ENCODE assay signal across 13 mouse cellular contexts in genomic region chr15:80765381-80765780, GRCm38 (mm10). TPM values are rescaled to one million over a fixed set of nuclear protein-coding genes. Genes with fewer than 3 reads are reported as not detected.
A peak's percentile ranks its signal among the peaks of the same experiment; 100 is the strongest.
DNase-seq lines count a peak whose midpoint lies in the region; ATAC-seq lines count a peak whose summit lies in the region.
"Had no signal": no experiment of that assay in that cellular context is flagged by ENCODE, and none has a peak within 500 bp of the region (broad histone marks: within the 10 kb centered on the region; RNA-seq: fewer than 3 reads in every experiment).

No protein-coding gene starts in this region.

- no peak overlapping the region for H3K4me2 ChIP-seq in kidney, embryonic 15.5 days
- H3K4me2 ChIP-seq in forebrain, embryonic 12.5 days, result no peak overlapping the region
- H3K4me2 ChIP-seq: hindbrain, embryonic 15.5 days; lung, embryonic 14.5 days; midbrain, embryonic 12.5 days had no signal

- no peak overlapping the region for H3K4me3 ChIP-seq in kidney, embryonic 15.5 days (replicated peaks)
- H3K4me3 ChIP-seq in forebrain, embryonic 12.5 days (replicated peaks), result no peak overlapping the region
- H3K4me3 ChIP-seq: hindbrain, embryonic 15.5 days; left cerebral cortex, adult 2 months; midbrain, embryonic 12.5 days had no signal

- no peaks in the 10 kb centered on the region for H3K36me3 ChIP-seq in kidney, embryonic 15.5 days
- H3K36me3 ChIP-seq in forebrain, embryonic 12.5 days (replicated peaks), result no peaks in the 10 kb centered on the region
- H3K36me3 ChIP-seq: hindbrain, embryonic 15.5 days; midbrain, embryonic 12.5 days had no signal

- 87% methylated on average over 2 of the region's 2 CpGs for WGBS in kidney, embryonic 15.5 days
- 83% methylated on average over 2 of the region's 2 CpGs for WGBS in forebrain, embryonic 12.5 days

- intact Hi-C loops in left cerebral cortex, postnatal 10 days (cut with DNase I), result no loop called here

- no peak overlapping the region for H3K27ac ChIP-seq in kidney, embryonic 15.5 days
- H3K27ac ChIP-seq in forebrain, embryonic 12.5 days, result no peak overlapping the region
- H3K27ac ChIP-seq: hindbrain, embryonic 15.5 days; left cerebral cortex, adult 2 months; midbrain, embryonic 12.5 days had no signal

- H3K9me3 ChIP-seq in kidney, embryonic 15.5 days (replicated peaks), result no peaks in the 10 kb centered on the region
- no peaks in the 10 kb centered on the region for H3K9me3 ChIP-seq in forebrain, embryonic 12.5 days
- H3K9me3 ChIP-seq: hindbrain, embryonic 15.5 days; midbrain, embryonic 12.5 days had no signal

- no peaks in the 10 kb centered on the region for H3K27me3 ChIP-seq in kidney, embryonic 15.5 days
- no peaks in the 10 kb centered on the region for H3K27me3 ChIP-seq in forebrain, embryonic 12.5 days
- H3K27me3 ChIP-seq: hindbrain, embryonic 15.5 days; midbrain, embryonic 12.5 days had no signal

- no peak overlapping the region for H3K9ac ChIP-seq in kidney, embryonic 15.5 days
- no peak overlapping the region for H3K9ac ChIP-seq in forebrain, embryonic 12.5 days
- H3K9ac ChIP-seq: hindbrain, embryonic 15.5 days; lung, embryonic 14.5 days; midbrain, embryonic 12.5 days had no signal

- no peaks in the 10 kb centered on the region for H3K4me1 ChIP-seq in kidney, embryonic 15.5 days
- no peaks in the 10 kb centered on the region for H3K4me1 ChIP-seq in forebrain, embryonic 12.5 days
- H3K4me1 ChIP-seq: hindbrain, embryonic 15.5 days; midbrain, embryonic 12.5 days had no signal

- no peak for ATAC-seq in kidney, embryonic 15.5 days (replicated peaks; ENCODE audit: low FRiP score)
- ATAC-seq in forebrain, embryonic 12.5 days (ENCODE audit: low FRiP score), result no peak

- peak; percentile 13 for DNase-seq in kidney, adult 18-20 months
- DNase-seq in adrenal gland, postnatal 10 days, result peak; percentile 54
- DNase-seq in cerebellum, postnatal 10 days, result peak; percentile 61 to 71
- DNase-seq in heart, postnatal 4 days, result peak; percentile 22
- no peak for DNase-seq in layer of hippocampus, postnatal 25 days (ENCODE audit: extremely low spot score in 1 of 2, low spot score in 1 of 2)
- DNase-seq in left cerebral cortex, postnatal 10 days (ENCODE audit: extremely low spot score in 1 of 2, low spot score in 2 of 2), result no peak
- DNase-seq: lung, embryonic 14.5 days; thymus, postnatal 14 days had no signal

RNA-seq across cellular contexts. Expression of gene Tnrc6b, which starts 54.3 kb away (rescaled TPM):
- 29.0 and 33.5 TPM in 2 replicates for polyA plus RNA-seq in kidney, embryonic 15.5 days (2015; fragmentation: Nextera tagmentation; extraction: Ambion mirVana)
- total RNA-seq in adrenal gland, postnatal 10 days (2021), result 10 to 100 TPM; 44.6 to 66.8 TPM
- total RNA-seq in heart, postnatal 4 days (2021), result 10 to 100 TPM; 59.5 to 60.8 TPM
- total RNA-seq in layer of hippocampus, postnatal 25 days (2021), result 100 to 1,000 TPM in 1 of 2 experiments, 10 to 100 TPM in 1; 86.8 to 117 TPM
- 54.3 and 62.5 TPM in 2 replicates for polyA plus RNA-seq in forebrain, embryonic 12.5 days (2016; fragmentation: Nextera tagmentation; extraction: Ambion mirVana)
- 100 to 1,000 TPM; 127 to 130 TPM for total RNA-seq in left cerebral cortex, postnatal 10 days (2021)

Comparison
In these comparisons a context has a peak if more than half of its experiments do, and no peak if none do; other contexts are left out.
1. DNase-seq: peak in kidney, adult 18-20 months (single experiment), adrenal gland, postnatal 10 days (single experiment), cerebellum, postnatal 10 days (2 of 2) and heart, postnatal 4 days (single experiment); none in layer of hippocampus, postnatal 25 days (0 of 2) and left cerebral cortex, postnatal 10 days (0 of 2).